Mouse (Mus musculus) testis, adult 2 months (tissue): Measurements from ENCODE around the gene Lrrc51.

Experiments used
- CTCF ChIP-seq: fragments of 200-500 bp; IDR thresholded peaks from 2 replicates; pipeline ENCODE4 v1.5.1; 2012; ENCODE audit warnings: low read depth, mild to moderate bottlenecking, inconsistent platforms, low read length, moderate library complexity; ENCODE audit not compliant: control insufficient read depth, insufficient read depth, insufficient replicate concordance
- POLR2A ChIP-seq: fragments of 200-500 bp; IDR thresholded peaks from 2 replicates; pipeline ENCODE4 v1.6.1; 2012; ENCODE audit warnings: low read depth, mild to moderate bottlenecking, inconsistent platforms, low read length, moderate library complexity; ENCODE audit not compliant: control insufficient read depth

DNA sequence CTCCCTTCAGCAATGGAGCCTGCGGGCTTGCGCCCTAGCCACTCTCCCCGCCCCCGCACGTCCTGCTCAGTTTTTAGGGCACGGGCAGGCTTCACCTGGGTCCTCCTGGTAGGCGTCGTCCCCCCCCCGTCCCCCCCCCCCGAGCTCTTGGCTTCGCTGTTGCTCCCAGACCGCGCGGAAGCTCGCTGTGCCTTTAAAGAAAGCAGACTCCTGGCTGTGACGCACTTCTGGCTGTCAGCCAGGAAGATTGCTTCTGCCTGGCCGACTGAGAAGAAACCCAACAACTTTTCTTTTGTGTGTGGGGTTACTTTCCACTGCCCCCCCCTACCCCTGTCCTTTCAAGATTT, 36.7 kb upstream of the Lrrc51 start:
- TF ChIP-seq CTCF (no peak), POLR2A (no peak; the same call in 1 of the 2 replicates)
